Mouse (Mus musculus): ENCODE measurements at regions not wholly inside any gene's neighbourhood (a gene's known extent, or its start where the extent isn't known, plus 50 kb on each side); places are given as distances from the start of the nearest gene placed in this dataset.

DNA sequence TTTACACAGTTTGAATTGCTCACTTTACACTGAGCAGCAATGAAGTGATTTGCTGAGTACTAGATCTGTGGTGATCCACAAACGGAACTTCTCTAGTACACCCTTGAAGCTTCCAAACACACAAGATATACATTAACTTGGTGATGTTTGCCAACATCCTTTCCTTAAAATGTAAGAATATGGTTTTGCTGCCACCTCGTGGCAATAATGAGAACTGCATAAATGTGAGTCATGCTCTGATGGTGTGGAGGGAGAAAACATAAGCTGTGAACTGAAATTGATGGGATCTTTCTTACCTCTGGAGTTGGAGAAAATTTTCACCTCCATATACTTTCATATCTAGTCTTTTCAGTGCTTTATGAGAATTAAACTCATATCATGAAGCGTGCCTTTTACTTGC lies 51.6 kb downstream of the Bex3 start:
- DNase-seq (ENCODE audit: low read depth, low spot score) = peak; percentile 36

GRCm38 (mm10) chrX:136365809-136366208 lies 95.8 kb downstream of the Bex3 start:
- no peak for DNase-seq (ENCODE audit: low read depth, low spot score)
